Mouse (Mus musculus) lung, embryonic 14.5 days (tissue): Measurements from ENCODE around the gene Polr3e. TPM values are rescaled to one million over a fixed set of nuclear protein-coding genes. Genes with fewer than 3 reads are reported as not detected.

Experiments used
- ATAC-seq: fragments of 200-750 bp; cut with Nextera tagmentation; 2 replicates; pipeline ENCODE4 v1.8.0; 2017; ENCODE audit warnings: mild to moderate bottlenecking, moderate TSS enrichment, moderate library complexity; ENCODE audit not compliant: insufficient read depth
- DNase-seq: peaks from one replicate; pipeline ENCODE4 v3.0.0-alpha.2; 2015
- H3K27ac ChIP-seq: fragments of 300-500 bp; sonication (generic); 2 replicates; pipeline ENCODE4 v1.5.1; 2014; ENCODE audit warnings: low read depth, mild to moderate bottlenecking, moderate library complexity
- H3K27me3 ChIP-seq: fragments of 300-500 bp; sonication (generic); 2 replicates; pipeline ENCODE4 v1.6.1; 2014; ENCODE audit warnings: low read length, control low read depth; ENCODE audit not compliant: insufficient read depth
- H3K36me3 ChIP-seq: fragments of 300-500 bp; sonication (generic); 2 replicates; pipeline ENCODE4 v1.6.1; 2014; ENCODE audit warnings: control low read depth; ENCODE audit not compliant: insufficient read depth
- H3K4me1 ChIP-seq: fragments of 300-500 bp; sonication (generic); 2 replicates; pipeline ENCODE4 v1.6.1; 2014; ENCODE audit warnings: antibody characterized with exemption, control low read depth; ENCODE audit not compliant: insufficient read depth
- H3K4me2 ChIP-seq: fragments of 300-500 bp; sonication (generic); 2 replicates; pipeline ENCODE4 v1.6.1; 2014; ENCODE audit warnings: mild to moderate bottlenecking
- H3K4me3 ChIP-seq: fragments of 300-500 bp; sonication (generic); 2 replicates; pipeline ENCODE4 v1.5.1; 2014; ENCODE audit warnings: low read depth, low read length
- H3K9ac ChIP-seq: fragments of 300-500 bp; sonication (generic); 2 replicates; pipeline ENCODE4 v1.6.1; 2014
- H3K9me3 ChIP-seq: fragments of 300-500 bp; sonication (generic); 2 replicates; pipeline ENCODE4 v1.6.1; 2016; ENCODE audit warnings: low read depth, low read length, control low read depth
- CTCF ChIP-seq: IDR thresholded peaks from 2 replicates; pipeline ENCODE4 v1.5.1; 2016; ENCODE audit warnings: antibody characterized with exemption, low read depth
- WGBS: fragments of 180-500 bp; shearing (Covaris S2); extraction: QIAGEN DNeasy Blood & Tissue Kit; methylation state at CpG from one replicate; pipeline ENCODE4 v1.1.7; 2014; 5-methylcytosine and 5-hydroxymethylcytosine counted together
- polyA plus RNA-seq: library from polyadenylated mRNA; unstranded; fragments of >200 nt; fragmentation: Nextera tagmentation; extraction: Ambion mirVana; gene quantifications from 2 replicates; pipeline ENCODE4 v1.2.1, GENCODE M21; 2014

The Polr3e gene
- polyA plus RNA-seq, 1 experiment from 2014 or later: 24.3 TPM

- no peaks in the 10 kb centered on the region for H3K9me3 ChIP-seq
- WGBS: 86% methylated on average over 4 of the region's 4 CpGs
- no peak overlapping the region for H3K9ac ChIP-seq
- DNase-seq (no peak), ATAC-seq (no peak)
- no peaks in the 10 kb centered on the region for H3K27me3 ChIP-seq
- no peak overlapping the region for H3K4me2 ChIP-seq
- H3K4me1 ChIP-seq: no peaks in the 10 kb centered on the region
- no peak overlapping the region for H3K4me3 ChIP-seq
- H3K27ac ChIP-seq: no peak overlapping the region
- H3K36me3 ChIP-seq: peaks cover 31% of the 10 kb centered on the region
- TF ChIP-seq CTCF: no peak
These were observed 32.8 kb upstream of the Polr3e start for GRCm38 (mm10) chr7:120884746-120885145.

GRCm38 (mm10) chr7:120893123-120893522 lies 24.4 kb upstream of the Polr3e start:
- Histone ChIP-seq H3K36me3 (peaks cover 19% of the 10 kb centered on the region; the same call in 1 of the 2 replicates), H3K4me2 (no peak overlapping the region), H3K9ac (no peak overlapping the region), H3K4me1 (no peaks in the 10 kb centered on the region), H3K27me3 (no peaks in the 10 kb centered on the region), H3K27ac (no peak overlapping the region), H3K4me3 (no peak overlapping the region), H3K9me3 (no peaks in the 10 kb centered on the region)
- WGBS: 68% methylated on average over 5 of the region's 5 CpGs
- DNase-seq: no peak
- no peak for ATAC-seq
- TF ChIP-seq CTCF: no peak

- DNase-seq (no peak), ATAC-seq (no peak)
- Histone ChIP-seq H3K9me3 (no peaks in the 10 kb centered on the region), H3K27me3 (no peaks in the 10 kb centered on the region), H3K9ac (no peak overlapping the region), H3K4me2 (no peak overlapping the region), H3K4me1 (no peaks in the 10 kb centered on the region), H3K36me3 (peaks cover 23% of the 10 kb centered on the region; the same call in 1 of the 2 replicates), H3K27ac (no peak overlapping the region), H3K4me3 (no peak overlapping the region)
- WGBS: 76% methylated on average over 7 of the region's 7 CpGs
- no peak for TF ChIP-seq CTCF
These were observed 20.5 kb upstream of the Polr3e start for GRCm38 (mm10) chr7:120897054-120897453.

GRCm38 (mm10) chr7:120897711-120898335 lies 19.7 kb upstream of the Polr3e start:
- 90% methylated on average over 9 of the region's 9 CpGs for WGBS
- no peak for ATAC-seq
- H3K36me3 ChIP-seq: peaks cover 21% of the 10 kb centered on the region; the same call in 1 of the 2 replicates

GRCm38 (mm10) chr7:120900191-120900590 lies 17.4 kb upstream of the Polr3e start:
- no peaks in the 10 kb centered on the region for H3K9me3 ChIP-seq
- H3K4me1 ChIP-seq: no peaks in the 10 kb centered on the region
- no peak for ATAC-seq
- WGBS: 62% methylated on average over 4 of the region's 4 CpGs
- no peak overlapping the region for H3K27ac ChIP-seq
- H3K4me2 ChIP-seq: no peak overlapping the region
- peaks cover 22% of the 10 kb centered on the region; the same call in 1 of the 2 replicates for H3K36me3 ChIP-seq
- DNase-seq: no peak
- TF ChIP-seq CTCF: no peak
- H3K4me3 ChIP-seq: no peak overlapping the region
- no peak overlapping the region for H3K9ac ChIP-seq
- H3K27me3 ChIP-seq: no peaks in the 10 kb centered on the region

More at GRCm38 (mm10) chr7:120897711-120898335, 19.7 kb upstream of the Polr3e start:
- no peak overlapping the region for H3K27ac ChIP-seq
- no peak for TF ChIP-seq CTCF
- no peaks in the 10 kb centered on the region for H3K9me3 ChIP-seq
- H3K4me2 ChIP-seq: no peak overlapping the region
- H3K4me1 ChIP-seq: no peaks in the 10 kb centered on the region
- no peak for DNase-seq
- no peak overlapping the region for H3K9ac ChIP-seq
- no peak overlapping the region for H3K4me3 ChIP-seq
- no peaks in the 10 kb centered on the region for H3K27me3 ChIP-seq

GRCm38 (mm10) chr7:120901701-120902100 lies 15.8 kb upstream of the Polr3e start:
- WGBS: 54% methylated on average over 8 of the region's 8 CpGs
- H3K4me3 ChIP-seq: no peak overlapping the region
- 0 out of 2 replicates have a peak, but pooled peaks cover 16% of the 10 kb centered on the region for H3K36me3 ChIP-seq
- H3K4me2 ChIP-seq: no peak overlapping the region
- no peaks in the 10 kb centered on the region for H3K27me3 ChIP-seq
- no peak overlapping the region for H3K9ac ChIP-seq
- H3K27ac ChIP-seq: no peak overlapping the region
- no peak for TF ChIP-seq CTCF
- no peaks in the 10 kb centered on the region for H3K4me1 ChIP-seq
- no peaks in the 10 kb centered on the region for H3K9me3 ChIP-seq
- ATAC-seq: no peak
- DNase-seq: no peak

- Histone ChIP-seq H3K27ac (no peak overlapping the region), H3K9ac (no peak overlapping the region), H3K9me3 (no peaks in the 10 kb centered on the region), H3K4me1 (no peaks in the 10 kb centered on the region), H3K4me2 (no peak overlapping the region), H3K4me3 (no peak overlapping the region), H3K27me3 (no peaks in the 10 kb centered on the region), H3K36me3 (0 out of 2 replicates have a peak, but pooled peaks cover 16% of the 10 kb centered on the region)
- DNase-seq (no peak), ATAC-seq (no peak)
- WGBS: 63% methylated on average over 3 of the region's 3 CpGs
- TF ChIP-seq CTCF: no peak
These were observed 14.6 kb upstream of the Polr3e start for GRCm38 (mm10) chr7:120902931-120903330.
